Mouse (Mus musculus): ENCODE results near the gene Ros1.

DNA sequence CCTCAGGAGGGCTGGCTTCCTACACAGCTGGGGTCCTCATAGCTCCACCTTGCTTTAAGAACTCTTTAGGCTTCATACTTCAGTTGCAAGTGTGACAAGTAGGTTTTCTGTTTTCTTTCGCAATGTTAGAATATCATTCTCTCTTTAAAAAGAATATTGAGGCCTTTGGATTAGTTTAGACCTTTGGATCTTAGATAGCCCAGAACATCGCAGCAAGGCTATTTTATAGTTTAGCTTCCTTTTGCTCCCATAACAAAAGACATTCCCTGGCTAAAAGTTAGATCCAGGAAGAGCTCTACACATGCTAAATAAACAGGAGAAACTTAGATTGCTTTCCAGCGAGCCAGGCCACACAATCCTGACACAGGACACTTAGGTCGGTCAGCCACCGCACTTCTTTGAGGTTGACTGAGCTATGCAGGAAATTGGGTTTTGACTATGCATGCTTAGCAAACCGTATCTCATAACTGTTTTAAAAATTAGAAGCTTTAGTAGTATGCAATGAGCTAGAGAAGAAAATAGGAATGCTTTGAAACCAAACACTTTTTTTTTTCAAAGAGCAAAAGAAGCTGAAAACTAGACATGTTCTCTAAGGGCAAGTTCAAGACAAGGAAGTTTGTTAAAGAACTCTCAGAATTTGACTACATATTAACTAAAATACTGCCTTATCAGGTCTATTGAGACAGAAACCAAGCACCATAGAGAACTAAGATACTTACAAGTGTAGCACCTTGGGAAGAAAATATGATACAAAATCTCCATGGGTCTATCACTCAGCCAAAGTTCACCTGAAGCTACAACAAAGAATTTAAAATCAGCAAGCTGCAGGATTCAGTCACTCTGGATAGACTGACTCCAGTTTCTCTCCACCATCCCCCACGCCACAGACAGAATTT lies at the start of gene Ros1:
- TF ChIP-seq ZC3H11A (IDR thresholded peaks at IDR 0.05; ENCODE audit: borderline replicate concordance, low read depth, low read length): no peak
- TF ChIP-seq HCFC1 (IDR thresholded peaks at IDR 0.05; ENCODE audit: borderline replicate concordance, insufficient read depth, low read length): no peak
- no peak for TF ChIP-seq MAFK (IDR thresholded peaks at IDR 0.05; ENCODE audit: insufficient read depth, low read depth, low read length)

All from ES-E14 (cell line).